19 mouse cellular contexts compared by ENCODE assay signal in the genomic region with DNA sequence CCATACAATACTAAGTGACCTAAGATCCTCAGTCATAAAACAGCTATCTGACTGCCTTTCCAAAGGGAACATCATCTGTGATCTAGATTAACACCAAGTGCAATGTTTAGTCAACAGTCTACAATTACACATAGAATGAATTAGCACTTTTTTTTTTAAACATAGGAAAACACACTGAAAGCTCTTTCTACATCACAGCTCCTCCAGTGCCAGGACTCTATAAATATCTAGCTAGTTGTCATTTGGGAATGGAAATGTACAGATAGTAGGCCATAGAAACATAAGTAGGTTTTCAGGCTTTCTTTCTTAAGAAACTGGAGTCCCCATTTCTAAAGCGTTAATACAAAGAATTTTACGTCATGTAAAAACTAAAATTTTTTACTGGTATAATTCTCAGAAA.
DNase-seq lines count a peak whose midpoint lies in the region; ATAC-seq and TF ChIP-seq lines count a peak whose summit lies in the region.
"Had no signal": no experiment of that assay in that cellular context is flagged by ENCODE, and none has a peak within 500 bp of the region (broad histone marks: within the 10 kb centered on the region; RNA-seq: fewer than 3 reads in every experiment).

No protein-coding gene starts in this region.

- H3K36me3 ChIP-seq in forebrain, postnatal 0 days (ENCODE audit: insufficient read depth): no peaks in the 10 kb centered on the region
- H3K36me3 ChIP-seq in forebrain, embryonic 13.5 days (ENCODE audit: poor library complexity, severe bottlenecking): no peaks in the 10 kb centered on the region
- H3K36me3 ChIP-seq: embryonic facial prominence, embryonic 10.5 days; embryonic facial prominence, embryonic 12.5 days had no signal

- no peak for TF ChIP-seq CTCF in forebrain, postnatal 0 days (IDR thresholded peaks at IDR 0.05; ENCODE audit: low read depth)
- no peak for TF ChIP-seq CTCF in brain, embryonic 14.5 days (IDR thresholded peaks at IDR 0.05; ENCODE audit: borderline replicate concordance, extremely low read depth, insufficient read depth, insufficient read length)

- H3K4me2 ChIP-seq in forebrain, postnatal 0 days (ENCODE audit: low read depth): no peak overlapping the region
- H3K4me2 ChIP-seq in forebrain, embryonic 13.5 days: no peak overlapping the region
- H3K4me2 ChIP-seq: embryonic facial prominence, embryonic 12.5 days had no signal

- 81% methylated on average over 2 of the region's 2 CpGs for WGBS in forebrain, postnatal 0 days
- WGBS in forebrain, embryonic 13.5 days: 96% methylated on average over 2 of the region's 2 CpGs

- no peaks in the 10 kb centered on the region for H3K27me3 ChIP-seq in forebrain, postnatal 0 days (ENCODE audit: insufficient read depth, low read length)
- no peaks in the 10 kb centered on the region for H3K27me3 ChIP-seq in forebrain, embryonic 13.5 days
- H3K27me3 ChIP-seq: embryonic facial prominence, embryonic 12.5 days had no signal

- ATAC-seq in forebrain, postnatal 0 days: no peak
- no peak for ATAC-seq in forebrain, embryonic 13.5 days
- ATAC-seq: forebrain, embryonic 16.5 days had no signal

- no peak overlapping the region for H3K9ac ChIP-seq in forebrain, postnatal 0 days
- no peak overlapping the region for H3K9ac ChIP-seq in forebrain, embryonic 13.5 days
- H3K9ac ChIP-seq: embryonic facial prominence, embryonic 12.5 days had no signal

- no peaks in the 10 kb centered on the region for H3K4me1 ChIP-seq in forebrain, postnatal 0 days (ENCODE audit: insufficient read depth)
- no peaks in the 10 kb centered on the region for H3K4me1 ChIP-seq in forebrain, embryonic 13.5 days
- H3K4me1 ChIP-seq: embryonic facial prominence, embryonic 10.5 days; embryonic facial prominence, embryonic 12.5 days had no signal

- H3K4me3 ChIP-seq in forebrain, postnatal 0 days (ENCODE audit: low read depth, low read length): no peak overlapping the region
- H3K4me3 ChIP-seq in forebrain, embryonic 13.5 days: no peak overlapping the region
- H3K4me3 ChIP-seq: embryonic facial prominence, embryonic 10.5 days; embryonic facial prominence, embryonic 12.5 days had no signal

- TF ChIP-seq POLR2A in brain, embryonic 14.5 days (IDR thresholded peaks at IDR 0.05; ENCODE audit: borderline replicate concordance, extremely low read depth, insufficient read depth, insufficient read length, poor library complexity, severe bottlenecking): no peak

- peak; percentile 10 for DNase-seq in forebrain, postnatal 0 days
- DNase-seq in frontal cortex, adult 2 months (ENCODE audit: extremely low spot score in 1 of 2, low spot score in 1 of 2): peak; percentile 3 to 35
- DNase-seq in frontal cortex, postnatal 25 days (ENCODE audit: low spot score in 2 of 2): no peak
- peak; percentile 45 for DNase-seq in brain, adult 2 months (ENCODE audit: low read depth, low spot score)
- DNase-seq in brain, embryonic 14.5 days (ENCODE audit: low read depth): peak; percentile 12
- DNase-seq in adrenal gland, postnatal 4 days (ENCODE audit: low spot score in 2 of 2): no peak
- DNase-seq in spleen, adult 12 weeks (ENCODE audit: low spot score): no peak
- DNase-seq: adrenal gland, adult 2 months; adrenal gland, postnatal 10 days; adrenal gland, postnatal 25 days; cerebellum, adult 11-12 months; cerebellum, adult 2 months; cerebellum, adult 9-10 months; cerebellum, postnatal 10 days; cerebellum, postnatal 25 days had no signal

- H3K9me3 ChIP-seq in forebrain, postnatal 0 days (ENCODE audit: low read length): no peaks in the 10 kb centered on the region
- H3K9me3 ChIP-seq in forebrain, embryonic 13.5 days (replicated peaks): no peaks in the 10 kb centered on the region
- H3K9me3 ChIP-seq: embryonic facial prominence, embryonic 10.5 days; embryonic facial prominence, embryonic 12.5 days had no signal

- H3K27ac ChIP-seq in forebrain, postnatal 0 days (ENCODE audit: low read depth, low read length): no peak overlapping the region
- H3K27ac ChIP-seq in forebrain, embryonic 13.5 days: no peak overlapping the region
- H3K27ac ChIP-seq: embryonic facial prominence, embryonic 10.5 days; embryonic facial prominence, embryonic 12.5 days had no signal

Comparison
In these comparisons a context has a peak if more than half of its experiments do, and no peak if none do; other contexts are left out.
1. DNase-seq: peak in forebrain, postnatal 0 days (single experiment), frontal cortex, adult 2 months (2 of 2), brain, adult 2 months (single experiment) and brain, embryonic 14.5 days (single experiment); none in frontal cortex, postnatal 25 days (0 of 2), adrenal gland, postnatal 4 days (0 of 2) and spleen, adult 12 weeks (single experiment).